Mouse (Mus musculus): ENCODE data around the gene Trpv1.
A peak's percentile ranks its signal among the peaks of the same experiment; 100 is the strongest.

The Trpv1 gene

DNA sequence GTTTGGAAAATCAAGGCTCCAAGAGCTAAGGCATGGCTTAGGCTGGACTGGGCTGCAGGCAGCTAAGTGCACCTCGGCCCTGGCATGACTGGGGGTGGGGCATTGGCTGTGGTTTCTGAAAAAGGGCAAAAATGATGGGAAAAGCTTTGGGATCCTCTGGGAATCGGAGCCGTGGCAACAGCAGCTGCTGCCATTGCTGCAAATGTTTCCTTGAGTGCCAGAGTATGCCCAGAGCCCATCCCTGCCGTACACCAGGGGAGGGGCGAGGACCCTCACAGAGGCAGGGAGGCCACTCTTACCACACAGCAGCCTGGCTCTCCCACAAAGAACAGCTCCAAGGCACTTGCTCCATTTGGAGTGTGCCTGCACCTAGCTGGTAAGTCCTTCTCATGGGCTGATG is at the start of gene Trpv1:
Gene Trpv1 (plus strand): TSS at position 301 of the 400 bp plus-strand sequence.
- DNase-seq (ENCODE audit: low spot score): no peak

DNA sequence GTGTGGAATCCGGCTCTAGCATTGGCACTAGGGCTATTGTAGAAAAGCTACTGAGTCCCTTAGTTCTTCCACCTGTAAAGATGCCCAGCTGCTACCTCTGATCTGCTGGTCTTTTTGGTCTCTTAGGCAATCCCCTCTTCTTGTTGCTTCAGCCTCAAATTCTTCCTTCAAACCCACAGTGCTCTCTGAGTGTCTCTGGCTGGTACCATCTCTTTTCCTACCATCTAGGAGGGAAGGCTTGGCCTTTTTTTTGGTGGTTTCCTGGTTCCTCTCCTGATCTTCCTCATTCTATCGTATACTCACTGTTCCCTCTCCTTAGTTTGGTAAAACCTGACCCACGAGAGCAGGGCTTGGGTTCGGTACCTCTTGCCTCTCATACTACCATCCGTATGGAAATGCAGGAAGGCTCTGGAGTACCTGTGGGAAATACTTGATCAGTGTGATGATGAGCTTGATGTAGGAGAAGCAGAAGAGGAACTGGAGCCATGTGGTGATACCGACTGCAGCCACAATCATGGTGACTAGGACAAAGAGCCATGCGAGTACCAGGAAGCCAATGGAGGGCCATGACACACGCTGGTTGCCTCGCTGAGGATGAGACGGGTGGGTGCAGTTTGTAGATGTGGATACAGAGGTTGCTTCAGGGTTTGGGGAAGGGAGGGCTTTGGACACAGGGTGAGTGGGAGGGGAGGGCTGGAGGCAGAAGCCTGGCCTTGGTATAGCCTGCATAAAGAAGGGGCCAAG is 48.0 kb upstream of the Trpv1 start:
- no peak for DNase-seq (ENCODE audit: low spot score)

DNA sequence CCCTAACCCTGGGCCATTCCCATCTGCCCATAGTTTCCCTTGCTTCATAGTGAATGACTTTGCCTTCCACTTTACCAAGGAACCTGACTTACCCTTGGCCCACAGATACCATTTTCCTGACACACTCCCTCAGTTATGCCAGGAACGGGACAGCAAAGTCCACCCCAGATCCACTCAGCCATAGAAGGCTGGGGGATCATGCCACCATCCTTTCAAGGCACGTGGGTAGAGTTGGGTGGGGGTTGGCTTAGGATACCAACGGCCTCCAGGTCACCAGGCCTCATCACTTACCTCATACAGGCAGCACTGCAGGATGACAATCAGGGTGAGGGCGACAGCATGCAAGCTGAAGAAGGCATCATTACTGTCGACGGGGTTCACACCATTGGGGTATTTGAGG is 46.9 kb upstream of the Trpv1 start:
- no peak for DNase-seq (ENCODE audit: low spot score)

DNA sequence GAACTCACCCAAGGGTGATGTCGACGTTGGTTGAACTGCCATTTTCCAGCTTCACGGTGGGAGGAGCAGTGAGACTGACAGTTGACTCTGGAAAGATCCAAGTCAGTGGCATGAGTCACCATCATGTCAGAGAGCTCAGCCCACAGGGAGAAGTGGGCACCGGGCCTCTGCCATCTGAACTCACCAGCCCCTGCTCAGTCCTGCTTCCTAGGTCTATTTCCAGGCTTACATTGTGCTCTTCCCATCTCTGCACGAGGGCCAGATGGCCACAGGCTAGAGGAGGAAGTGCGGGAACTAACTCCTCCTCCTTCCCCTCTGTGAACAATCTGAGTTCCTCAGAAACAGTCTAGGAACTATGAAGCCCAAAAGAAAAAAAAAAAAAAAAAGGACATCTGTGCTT is 41.0 kb upstream of the Trpv1 start:
- DNase-seq (ENCODE audit: low spot score): no peak

DNA sequence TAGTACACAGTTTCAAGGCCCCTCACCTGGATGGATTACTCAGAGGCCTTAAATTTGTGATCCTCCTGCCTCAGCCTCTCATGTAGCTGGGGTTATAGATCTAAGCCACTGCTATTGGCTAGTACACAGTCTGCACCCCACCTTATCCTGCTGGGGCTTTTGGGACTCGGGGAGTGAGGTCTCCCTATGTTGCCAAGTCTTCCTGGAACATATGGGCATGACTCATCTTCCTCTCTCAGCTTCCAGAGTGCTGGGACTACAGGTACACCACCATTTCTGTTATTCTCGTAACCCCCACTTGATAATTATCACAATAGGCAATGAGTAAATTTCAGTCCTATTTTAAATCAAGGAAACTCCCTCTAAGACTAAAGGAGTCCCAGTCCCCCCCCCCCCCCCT is 39.6 kb upstream of the Trpv1 start:
- no peak for DNase-seq (ENCODE audit: low spot score)

DNA sequence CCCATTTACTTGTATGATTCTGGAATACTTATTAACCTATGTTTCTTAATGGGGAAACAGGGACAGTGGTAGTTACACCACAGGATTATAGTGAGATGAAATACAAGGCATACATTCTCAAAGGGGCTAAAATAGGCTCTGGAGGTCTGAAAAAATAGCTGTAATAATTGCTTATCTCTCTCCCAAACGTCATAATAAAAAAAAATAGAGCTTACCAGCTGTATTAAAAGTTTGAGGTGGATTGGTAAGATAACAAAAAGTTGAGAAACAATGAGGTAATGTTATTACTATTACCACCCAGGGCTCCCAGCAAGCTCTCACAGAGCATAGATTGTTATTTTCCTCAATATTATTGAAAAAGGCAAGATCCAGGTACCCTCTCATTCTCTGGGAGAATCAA is 35.9 kb upstream of the Trpv1 start:
- no peak for DNase-seq (ENCODE audit: low spot score)

DNA sequence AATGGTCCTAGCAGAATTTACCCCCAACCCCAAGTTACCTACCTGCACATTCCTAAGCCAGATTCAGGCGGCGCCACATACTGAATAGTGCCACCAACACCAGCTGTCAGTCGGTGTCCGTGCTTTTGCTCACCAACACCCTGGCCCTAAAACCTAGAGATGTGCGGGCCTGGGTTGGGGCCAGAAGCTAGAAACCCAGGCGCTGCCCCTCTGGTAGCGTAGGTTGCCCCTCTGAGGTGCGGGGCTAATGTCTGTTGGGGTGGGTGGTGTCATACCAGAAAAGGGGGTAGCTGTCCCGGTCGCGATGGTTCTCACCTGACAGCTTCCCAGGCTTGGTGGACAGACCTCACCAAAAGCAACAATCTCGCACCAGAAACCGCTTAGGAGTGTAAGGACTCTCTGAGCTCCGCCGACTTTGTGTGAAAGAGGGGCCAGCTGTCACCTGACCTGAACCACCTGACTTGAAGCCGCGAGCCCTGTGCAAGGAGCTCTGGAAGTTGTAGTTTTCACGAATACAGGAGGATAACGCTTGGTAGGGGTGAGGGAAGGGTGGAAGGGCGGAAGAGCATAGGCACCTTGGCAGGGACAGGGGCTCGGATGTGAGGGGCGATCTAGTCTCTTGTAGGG is 35.4 kb upstream of the Trpv1 start, which contains the start of gene Ctns:
Gene Ctns (minus strand): TSS at position 440 of the 627 bp plus-strand sequence.
- DNase-seq (ENCODE audit: low spot score): peak; percentile 86

DNA sequence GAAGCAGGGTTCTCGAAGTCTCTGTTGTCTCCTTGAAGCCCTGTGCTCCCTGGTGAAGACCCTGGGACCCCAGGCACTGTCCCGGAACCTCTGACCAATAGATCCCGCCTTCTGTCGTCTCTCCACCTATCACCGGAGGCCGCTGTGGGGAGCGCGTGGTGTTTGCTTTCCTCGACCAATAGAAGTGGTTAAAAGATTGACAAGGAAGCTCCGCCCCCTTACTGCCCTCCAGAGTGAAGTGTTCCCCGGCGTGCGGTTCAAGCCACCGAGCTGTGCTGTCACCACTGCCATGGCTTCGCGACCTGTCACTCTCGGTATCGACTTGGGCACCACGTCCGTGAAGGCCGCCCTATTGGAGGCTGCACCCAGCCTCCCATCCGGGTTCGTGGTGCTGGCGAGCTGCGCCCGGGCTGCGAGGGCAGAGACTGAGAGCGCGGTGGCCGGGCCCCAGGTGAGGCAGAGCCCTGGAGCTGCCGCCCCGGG is 34.8 kb upstream of the Trpv1 start, which contains the start of gene Shpk:
Gene Shpk (plus strand): TSS at position 231 of the 483 bp plus-strand sequence.
- peak; percentile 93 for DNase-seq (ENCODE audit: low spot score)

DNA sequence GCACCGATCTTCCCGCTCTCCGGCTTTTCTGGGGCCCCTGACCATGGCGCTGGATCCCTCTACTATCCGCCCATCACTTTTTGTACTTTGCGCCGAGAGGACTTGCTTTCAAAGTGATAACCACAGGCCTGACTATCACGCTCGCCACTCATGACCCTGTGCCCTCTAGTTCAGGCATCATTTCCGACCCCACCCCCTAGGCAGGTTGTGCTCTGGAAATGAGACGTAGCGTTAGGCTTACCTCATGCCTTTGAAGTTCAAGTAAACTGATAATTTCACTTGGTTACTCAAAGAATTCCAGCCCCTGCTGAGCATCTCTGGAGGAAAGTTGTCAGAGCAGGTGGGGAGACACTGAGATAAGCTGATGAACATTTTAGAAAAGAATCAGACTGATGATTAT is 34.2 kb upstream of the Trpv1 start:
- DNase-seq (ENCODE audit: low spot score): peak; percentile 68

DNA sequence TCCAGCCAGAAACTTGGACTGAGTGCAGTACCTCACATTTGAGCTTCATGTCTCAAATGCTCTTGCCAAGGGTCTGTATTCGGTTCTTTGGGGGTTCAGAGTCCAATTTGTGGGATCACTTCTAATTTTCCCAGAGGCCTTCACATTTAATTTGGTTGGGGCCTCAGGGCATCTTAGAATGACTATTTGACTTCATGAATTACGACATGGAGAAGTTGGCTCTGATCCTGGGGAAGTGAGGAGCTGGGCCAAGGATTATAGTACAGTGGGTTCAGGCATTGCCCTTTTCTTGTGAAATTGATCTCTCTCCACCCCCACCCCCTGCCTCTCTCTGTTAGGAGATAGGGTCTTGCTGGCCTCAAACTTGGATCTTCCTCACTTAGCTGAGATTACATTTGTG is 33.1 kb upstream of the Trpv1 start:
- DNase-seq (ENCODE audit: low spot score): no peak

DNA sequence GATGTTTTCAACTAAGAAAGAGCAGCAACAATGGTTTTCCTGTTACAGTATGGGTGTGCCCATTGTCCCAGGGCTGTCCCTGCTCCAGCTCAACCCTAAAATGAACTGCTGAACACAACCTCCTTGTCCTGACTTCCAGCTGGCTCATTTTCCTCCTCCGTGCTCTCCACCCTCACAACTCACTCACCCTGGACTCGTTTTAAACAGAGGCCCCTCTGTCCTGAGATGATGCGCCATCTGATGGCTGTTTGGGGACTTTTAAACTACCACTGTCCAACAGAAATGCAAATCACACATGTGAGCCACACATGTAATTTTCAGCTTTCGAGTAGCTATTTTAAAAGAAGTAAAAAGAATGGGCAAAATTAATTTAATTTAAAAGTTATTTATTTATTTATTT is 32.5 kb upstream of the Trpv1 start:
- no peak for DNase-seq (ENCODE audit: low spot score)

DNA sequence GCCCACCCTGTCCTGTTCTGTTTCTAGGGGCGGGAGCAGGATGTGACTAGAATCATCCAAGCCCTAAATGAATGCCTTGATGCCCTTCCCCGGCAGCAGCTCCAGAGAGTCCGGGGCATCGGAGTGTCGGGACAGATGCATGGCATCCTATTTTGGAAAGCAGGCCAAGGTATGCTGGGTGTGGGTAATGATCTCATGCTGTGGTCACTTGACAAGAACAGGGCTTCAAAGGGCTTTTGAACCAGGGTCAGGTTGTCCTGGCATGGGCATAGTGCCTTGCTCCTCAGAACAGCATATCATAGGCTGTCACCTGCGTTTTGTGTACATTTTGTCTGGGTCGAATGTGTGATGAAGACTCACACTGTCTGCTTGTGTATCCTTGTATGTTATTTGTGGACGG is 30.2 kb upstream of the Trpv1 start:
- no peak for DNase-seq (ENCODE audit: low spot score)

DNA sequence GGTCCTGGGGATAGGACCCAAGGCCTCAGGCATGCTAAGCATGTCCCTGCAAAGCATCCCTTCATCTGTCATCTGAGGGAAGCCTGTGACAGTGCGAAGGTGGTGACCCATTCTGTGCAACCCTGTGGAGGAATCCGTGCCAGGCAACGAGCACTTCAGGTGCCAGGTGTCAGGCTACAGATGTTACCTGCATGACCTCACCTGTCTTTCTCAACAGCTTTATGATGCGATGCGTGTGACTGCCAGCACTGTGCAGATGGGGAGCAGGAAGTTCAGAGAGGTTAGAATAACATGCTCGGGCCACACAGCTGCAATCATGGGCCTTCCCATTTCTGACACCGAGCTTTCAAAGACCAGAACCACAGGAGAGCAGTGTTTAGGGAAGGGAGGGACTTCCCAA is 28.9 kb upstream of the Trpv1 start:
- DNase-seq (ENCODE audit: low spot score): no peak

DNA sequence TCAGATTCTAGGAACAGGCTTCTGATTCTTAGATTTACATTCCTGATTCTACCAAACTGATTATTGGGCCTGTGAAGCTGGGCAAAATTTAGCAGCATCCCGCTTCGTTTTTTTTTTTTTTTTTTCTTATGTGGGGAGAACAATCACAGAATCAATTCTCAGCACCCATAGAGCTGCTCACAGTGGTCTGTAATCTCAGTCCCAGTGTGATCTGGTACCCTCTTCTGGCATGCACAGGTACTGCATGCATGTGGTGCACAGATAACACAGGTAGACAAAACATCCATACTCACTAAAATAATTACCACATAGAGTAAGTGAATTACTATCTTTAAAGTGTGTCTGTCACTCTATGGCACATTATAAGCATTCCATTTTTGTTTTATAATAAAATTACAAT is 26.5 kb upstream of the Trpv1 start:
- DNase-seq (ENCODE audit: low spot score): peak; percentile 21

DNA sequence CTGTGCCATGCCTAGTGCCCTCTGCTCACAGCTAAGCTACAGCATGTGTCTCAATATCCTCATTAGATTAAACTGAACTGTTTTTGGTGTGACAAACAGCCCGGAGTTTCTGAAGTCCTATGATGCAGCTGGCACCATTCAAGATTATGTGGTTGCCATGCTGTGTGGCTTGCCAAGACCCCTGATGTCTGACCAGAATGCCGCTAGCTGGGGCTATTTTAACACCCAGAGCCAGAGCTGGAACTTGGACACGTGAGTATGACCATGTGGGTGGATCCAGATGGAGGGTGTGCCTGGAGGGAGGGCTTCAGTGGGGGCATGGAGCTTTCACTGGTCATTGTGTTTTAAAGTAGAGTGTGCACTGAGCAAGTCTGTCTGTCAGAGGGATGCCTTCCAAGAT is 20.1 kb upstream of the Trpv1 start:
- DNase-seq (ENCODE audit: low spot score): no peak

DNA sequence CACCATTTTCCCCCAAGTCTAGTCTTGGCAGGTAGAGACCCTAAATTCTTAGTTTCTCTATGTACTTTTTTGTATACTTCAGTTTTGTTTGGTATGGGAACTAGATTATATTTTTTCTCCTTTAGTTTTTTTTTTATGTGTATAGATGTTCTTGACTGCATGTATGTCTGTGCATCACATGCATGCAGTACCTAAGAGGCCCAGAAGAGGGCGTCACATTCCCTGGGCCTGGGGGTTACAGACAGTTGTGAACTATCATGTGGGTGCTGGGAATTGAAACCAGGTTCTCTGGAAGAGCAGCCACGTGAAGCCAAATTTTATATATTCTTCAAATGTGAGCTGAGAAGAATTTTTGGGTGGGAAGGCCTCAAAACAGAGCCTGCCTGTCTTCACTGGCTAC is 14.4 kb upstream of the Trpv1 start:
- DNase-seq (ENCODE audit: low spot score): no peak

DNA sequence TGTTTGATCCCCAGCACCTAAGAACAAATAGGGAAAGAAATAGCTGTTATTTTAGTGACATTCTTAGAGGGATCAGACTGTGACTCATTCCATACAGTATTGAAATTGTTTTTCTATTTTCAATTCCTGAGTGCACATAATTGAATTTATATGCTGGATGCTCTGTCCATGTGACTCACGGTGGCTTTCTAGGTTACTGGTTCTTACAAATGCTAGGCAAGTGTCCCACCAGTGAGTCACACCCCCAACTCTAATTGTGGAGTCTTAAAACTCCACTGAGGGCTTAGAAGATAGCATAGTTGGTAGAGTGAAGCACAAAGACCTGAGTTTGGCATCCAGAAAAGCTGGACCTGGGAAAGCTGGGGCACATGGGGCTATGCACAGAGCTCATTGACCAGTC is 13.4 kb upstream of the Trpv1 start:
- DNase-seq (ENCODE audit: low spot score): no peak

DNA sequence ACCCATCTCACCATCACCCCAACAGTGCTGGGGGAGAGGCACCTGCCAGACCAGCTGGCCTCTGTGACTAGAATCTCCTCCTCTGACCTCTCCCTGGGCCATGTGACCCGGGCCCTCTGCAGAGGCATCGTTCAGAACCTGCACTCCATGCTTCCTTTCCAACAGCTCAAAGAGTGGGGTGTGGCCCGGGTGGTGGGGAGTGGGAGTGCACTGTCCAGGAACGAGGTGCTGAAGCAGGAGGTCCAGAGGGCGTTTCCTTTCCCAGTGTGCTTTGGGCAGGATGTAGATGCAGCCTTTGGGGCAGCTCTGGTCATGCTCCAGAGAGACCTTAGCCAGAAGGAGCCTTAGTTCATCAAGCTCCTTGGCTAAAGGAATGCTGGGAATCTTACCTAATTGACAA is 11.2 kb upstream of the Trpv1 start:
- DNase-seq (ENCODE audit: low spot score): no peak

DNA sequence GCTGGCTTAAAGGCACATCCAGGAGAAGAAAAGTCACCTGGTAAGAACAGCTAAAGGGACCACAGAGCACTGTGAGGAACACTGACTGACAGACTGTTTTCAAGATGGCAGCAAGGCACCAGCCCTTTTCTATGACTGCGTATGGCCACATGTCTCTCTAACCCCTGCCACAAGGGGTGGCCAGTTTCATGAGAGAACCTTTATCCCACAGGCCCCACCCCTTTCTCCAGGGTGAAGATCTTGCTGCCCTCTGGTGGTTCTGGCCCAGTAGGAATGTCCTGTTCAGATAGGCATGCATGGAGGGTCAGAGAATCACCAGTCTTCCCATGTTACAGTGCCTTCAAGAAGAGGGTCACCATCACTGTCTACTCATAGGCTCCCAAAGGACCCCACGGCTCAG is 10.1 kb upstream of the Trpv1 start:
- DNase-seq (ENCODE audit: low spot score): peak; percentile 18

DNA sequence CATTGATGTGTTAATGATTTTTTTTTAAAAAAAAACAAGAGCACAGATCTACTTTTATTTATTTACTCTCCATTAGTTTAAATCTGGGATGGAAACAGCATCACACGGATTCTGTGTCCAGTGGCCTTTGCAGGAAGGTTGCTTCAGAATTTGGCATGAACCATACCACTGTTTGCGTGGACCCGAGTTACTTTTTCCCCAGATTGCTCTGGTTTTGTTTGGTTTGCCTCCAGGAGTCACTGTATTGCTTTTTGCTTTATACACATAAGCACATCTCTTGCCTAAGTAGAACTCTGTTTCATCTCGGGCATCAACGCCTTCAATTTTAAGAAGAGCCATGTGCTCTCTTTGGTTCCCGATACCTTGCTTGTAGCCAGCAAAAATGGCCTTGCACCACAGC is 8.2 kb upstream of the Trpv1 start:
- no peak for DNase-seq (ENCODE audit: low spot score)

DNA sequence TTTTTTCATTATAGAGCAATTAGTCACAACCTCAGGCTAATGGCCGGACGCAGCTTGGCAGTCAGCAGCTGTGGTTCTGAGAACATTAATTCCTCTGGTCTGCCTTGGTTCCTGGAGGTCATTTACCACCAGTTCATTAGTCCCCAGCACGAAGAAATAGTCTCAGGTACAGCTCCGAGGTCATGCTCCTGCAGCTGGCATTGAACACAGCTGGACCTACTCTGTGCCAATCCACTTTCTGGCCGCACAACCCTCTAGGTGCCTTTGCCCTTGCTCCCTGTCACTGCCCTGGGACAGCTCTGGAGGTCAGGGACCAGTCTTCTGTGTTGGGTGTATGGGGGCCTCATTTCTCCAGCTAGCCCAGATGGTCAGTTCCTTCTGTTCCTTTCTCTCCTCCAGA is 5.2 kb upstream of the Trpv1 start:
- DNase-seq (ENCODE audit: low spot score): no peak

DNA sequence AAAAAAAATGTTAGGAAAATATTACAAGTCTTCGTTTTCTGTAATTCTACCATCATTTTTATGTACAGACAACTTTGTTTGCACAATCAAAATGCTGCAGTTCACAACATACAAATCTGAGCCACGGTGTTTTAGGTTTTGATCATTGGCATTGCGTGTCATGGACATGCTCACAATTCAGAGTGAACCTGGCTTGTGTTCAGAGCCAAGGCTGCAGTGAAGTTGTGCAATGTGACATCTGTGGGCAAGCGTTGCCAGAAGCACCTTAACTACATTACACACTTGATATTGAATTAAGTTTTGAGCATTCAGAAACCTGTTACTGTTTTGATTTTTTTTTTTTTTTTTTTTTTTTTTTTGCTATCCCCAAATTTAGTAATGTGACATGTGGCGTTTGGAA is 4.0 kb upstream of the Trpv1 start:
- DNase-seq (ENCODE audit: low spot score): no peak

DNA sequence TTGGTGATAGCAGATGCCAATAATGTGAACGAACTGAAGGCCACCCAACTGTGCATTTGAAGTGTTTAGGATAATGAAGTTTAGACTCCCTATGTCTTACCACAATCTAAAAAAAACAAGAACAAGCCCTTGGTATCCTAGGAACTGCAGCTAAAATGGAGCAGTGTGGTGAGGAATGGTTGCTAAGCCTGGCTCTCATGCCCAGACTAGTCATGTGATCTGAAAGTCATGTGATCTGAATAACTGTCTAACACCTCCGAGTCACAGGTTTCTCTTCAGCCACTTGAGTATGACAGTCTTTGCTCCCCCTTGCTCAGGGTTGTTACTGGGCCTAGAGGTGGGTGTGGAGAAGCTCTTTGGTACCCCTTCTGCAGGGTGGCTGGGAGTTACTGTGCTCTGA is 1.6 kb upstream of the Trpv1 start:
- DNase-seq (ENCODE audit: low spot score): no peak

All from T-cell, adult 2 months (primary cell).